Mouse (Mus musculus) layer of hippocampus, adult 18-20 months (tissue): ENCODE measurements around the gene Fpgt. TPM values are rescaled to one million over a fixed set of nuclear protein-coding genes. Genes with fewer than 3 reads are reported as not detected.

Experiments used
- DNase-seq, 2 experiments: peaks; one replicate each; pipeline ENCODE4 v3.0.0; 2022; ENCODE audit warnings: low spot score in 2 of 2
- long read RNA-seq: library from polyadenylated mRNA; stranded (forward); transcript quantifications from one replicate; pipeline ENCODE4 v2.0.0, GENCODE M21; 2021
- total RNA-seq, 2 experiments: library from RNA; stranded (reverse); gene quantifications; 2 replicates each; pipeline ENCODE4 v1.2.3; 2021

Gene Fpgt
- total RNA-seq = 10 to 100 TPM; 24.2 to 24.6 TPM
- long read RNA-seq, transcript Fpgt-201 (4 exons, 3,518 nt) = major isoform, 9 of 17 reads
- long read RNA-seq, transcript Fpgt-205 (4 exons, 875 nt) = minor isoform, 6 of 17 reads
- long read RNA-seq, partial matches to known transcripts = 0 of 17 reads
- long read RNA-seq, other reads (novel, unspliced or antisense) = 1 of 17 reads

GRCm38 (mm10) chr3:155093116-155093956 lies at the start of gene Fpgt, which contains the start of gene Lrriq3:
Gene Fpgt (minus strand): TSS chr3:155093403.
Gene Lrriq3 (plus strand): TSS chr3:155093434.
- DNase-seq = peak; percentile 90 to 94

GRCm38 (mm10) chr3:155141047-155141446 lies 47.8 kb upstream of the Fpgt start:
- no peak for DNase-seq

DNA sequence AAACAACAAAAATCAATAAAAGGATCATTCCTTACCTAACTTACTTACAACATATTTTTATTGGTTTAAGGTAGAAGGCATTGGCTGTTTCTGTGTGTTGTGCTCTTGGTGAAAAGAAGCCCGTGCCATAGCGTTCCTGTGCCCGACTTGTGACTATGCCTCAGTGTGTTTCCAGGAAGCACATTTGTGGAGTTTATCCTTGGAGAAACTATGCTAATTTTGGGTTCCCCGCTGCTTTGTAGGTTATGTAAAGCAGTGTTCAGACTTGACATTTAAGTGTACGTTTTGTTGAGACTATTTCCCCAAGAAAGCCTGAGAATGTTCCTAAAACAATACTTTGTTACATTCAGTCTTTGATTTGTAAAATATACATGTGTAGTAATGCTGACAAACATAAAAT lies 44.5 kb upstream of the Fpgt start:
- no peak for DNase-seq

DNA sequence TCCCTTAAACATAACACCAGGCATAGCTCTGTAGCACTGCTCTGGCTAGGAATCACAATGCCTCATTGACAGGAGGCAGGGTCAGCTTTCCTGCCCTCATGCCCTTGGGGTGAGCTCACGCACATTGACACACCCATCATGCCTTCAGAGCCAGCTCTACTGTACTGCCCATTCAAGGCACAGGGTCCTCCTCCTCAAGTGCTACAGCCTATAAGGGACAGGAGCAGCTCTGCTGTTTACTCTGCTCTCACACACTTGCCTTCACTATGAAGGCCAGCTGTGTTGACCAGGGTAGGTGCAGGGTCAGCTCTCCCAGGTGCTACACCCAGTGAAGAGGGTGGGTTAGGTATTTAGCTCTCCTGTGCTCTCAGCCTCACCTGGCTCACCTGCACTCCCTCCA lies 12.8 kb upstream of the Fpgt start:
- DNase-seq = no peak

- no peak for DNase-seq
Measured at GRCm38 (mm10) chr3:155099266-155099665, 6.1 kb upstream of the Fpgt start.

DNA sequence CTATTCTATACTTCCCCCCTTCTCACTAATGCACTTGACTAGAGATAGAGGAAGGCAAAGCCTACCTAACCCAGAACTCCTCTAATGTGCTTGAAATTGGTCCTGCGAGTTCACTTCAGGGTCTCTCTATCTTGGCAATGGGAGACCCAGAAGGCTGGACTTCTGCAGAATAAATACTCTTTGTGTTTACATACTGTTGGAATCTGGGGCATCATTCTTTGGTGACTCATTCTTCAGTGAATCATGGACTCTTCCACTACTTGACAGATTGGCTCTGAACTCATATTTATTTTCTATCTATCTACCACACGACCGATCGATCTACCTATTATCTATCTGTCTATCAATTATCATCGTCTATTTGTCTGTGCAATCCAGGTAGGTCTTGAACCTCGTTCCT lies 1.1 kb downstream of the Fpgt start:
- DNase-seq = no peak

DNA sequence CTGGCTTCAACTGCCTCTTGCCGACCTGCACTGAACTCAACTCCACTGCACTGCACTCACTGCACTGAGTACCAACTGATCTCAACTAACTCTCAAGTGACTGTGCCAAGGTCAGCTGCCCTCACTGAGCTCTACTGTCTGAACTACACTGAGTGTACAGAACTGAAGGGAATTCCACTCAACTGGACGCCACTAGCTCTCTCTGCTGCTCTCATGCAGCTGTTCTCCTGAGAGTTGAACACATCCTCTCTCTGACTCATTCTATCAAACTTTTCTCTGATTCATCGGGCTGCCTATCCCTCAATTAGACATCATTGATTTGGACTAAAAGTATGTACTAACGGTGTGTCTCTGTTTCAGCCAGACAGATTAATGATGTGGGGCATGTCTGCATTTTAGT lies 15.3 kb downstream of the Fpgt start:
- no peak for DNase-seq

GRCm38 (mm10) chr3:155059449-155059822 lies 33.8 kb downstream of the Fpgt start:
- DNase-seq = no peak

GRCm38 (mm10) chr3:155058800-155059448 lies 34.3 kb downstream of the Fpgt start:
- no peak for DNase-seq

DNA sequence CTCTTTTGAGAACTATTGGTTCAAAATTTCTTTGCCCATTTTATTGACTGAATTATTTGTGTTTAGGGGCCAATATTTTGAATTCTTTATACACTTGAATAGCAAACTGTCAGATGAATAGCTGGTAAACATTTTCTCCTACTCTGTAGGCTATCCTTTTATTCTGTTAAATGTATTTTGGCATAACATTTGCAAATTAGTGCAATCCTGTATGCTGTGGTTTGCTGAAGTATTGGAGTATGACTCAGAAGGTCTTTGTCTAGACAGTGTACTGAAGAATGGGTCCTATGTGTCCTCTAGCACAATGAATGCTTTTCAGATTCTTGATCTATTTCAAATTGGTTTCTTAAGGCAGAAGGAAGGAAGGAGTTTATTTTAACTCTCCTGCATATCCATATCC lies 35.6 kb downstream of the Fpgt start:
- no peak for DNase-seq

DNA sequence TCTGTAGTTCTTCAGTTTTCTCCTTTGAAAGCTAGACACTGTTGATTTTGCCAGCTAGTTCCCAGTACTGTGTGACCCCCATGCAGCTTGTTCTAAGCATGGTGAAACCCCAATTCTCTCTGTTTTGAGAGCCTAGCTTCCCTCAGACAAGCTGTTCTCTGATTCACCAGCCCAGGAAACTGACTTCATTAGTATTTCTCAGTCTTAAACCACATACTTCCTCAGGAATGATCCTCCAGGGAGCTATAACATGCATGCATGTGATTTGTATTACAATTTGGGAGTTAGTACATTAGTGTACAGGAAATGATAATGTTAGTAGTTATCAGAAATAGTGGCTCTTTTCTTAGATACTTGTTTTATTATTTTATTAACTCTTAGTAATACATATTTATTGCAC lies 36.6 kb downstream of the Fpgt start:
- DNase-seq = peak in 1 of 2 experiments; percentile 18

- no peak for DNase-seq
Measured at GRCm38 (mm10) chr3:155055231-155055916, 37.8 kb downstream of the Fpgt start, which contains the start of gene Tnni3k. Gene Tnni3k (minus strand): TSS chr3:155055407.

GRCm38 (mm10) chr3:155053189-155053588 lies 40.0 kb downstream of the Fpgt start:
- no peak for DNase-seq

DNA sequence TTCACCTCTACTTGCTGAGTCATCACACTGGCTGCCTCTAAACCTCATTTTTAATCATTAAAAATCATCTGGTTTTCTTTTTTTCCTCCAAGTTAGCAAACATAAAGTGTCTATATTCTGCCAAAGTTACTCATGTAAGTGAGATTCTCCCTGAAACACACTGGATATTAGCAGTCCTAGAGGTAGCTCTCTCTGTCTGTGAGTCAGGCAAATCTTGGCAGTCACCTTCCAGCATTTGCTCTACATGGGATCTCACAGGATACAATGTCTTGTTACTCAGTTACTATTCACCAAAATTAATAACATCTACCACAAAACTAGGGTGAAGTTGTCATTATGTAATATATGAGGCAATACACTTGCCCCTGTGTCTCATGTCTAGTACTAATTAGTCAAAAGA lies 41.2 kb downstream of the Fpgt start:
- no peak for DNase-seq

DNA sequence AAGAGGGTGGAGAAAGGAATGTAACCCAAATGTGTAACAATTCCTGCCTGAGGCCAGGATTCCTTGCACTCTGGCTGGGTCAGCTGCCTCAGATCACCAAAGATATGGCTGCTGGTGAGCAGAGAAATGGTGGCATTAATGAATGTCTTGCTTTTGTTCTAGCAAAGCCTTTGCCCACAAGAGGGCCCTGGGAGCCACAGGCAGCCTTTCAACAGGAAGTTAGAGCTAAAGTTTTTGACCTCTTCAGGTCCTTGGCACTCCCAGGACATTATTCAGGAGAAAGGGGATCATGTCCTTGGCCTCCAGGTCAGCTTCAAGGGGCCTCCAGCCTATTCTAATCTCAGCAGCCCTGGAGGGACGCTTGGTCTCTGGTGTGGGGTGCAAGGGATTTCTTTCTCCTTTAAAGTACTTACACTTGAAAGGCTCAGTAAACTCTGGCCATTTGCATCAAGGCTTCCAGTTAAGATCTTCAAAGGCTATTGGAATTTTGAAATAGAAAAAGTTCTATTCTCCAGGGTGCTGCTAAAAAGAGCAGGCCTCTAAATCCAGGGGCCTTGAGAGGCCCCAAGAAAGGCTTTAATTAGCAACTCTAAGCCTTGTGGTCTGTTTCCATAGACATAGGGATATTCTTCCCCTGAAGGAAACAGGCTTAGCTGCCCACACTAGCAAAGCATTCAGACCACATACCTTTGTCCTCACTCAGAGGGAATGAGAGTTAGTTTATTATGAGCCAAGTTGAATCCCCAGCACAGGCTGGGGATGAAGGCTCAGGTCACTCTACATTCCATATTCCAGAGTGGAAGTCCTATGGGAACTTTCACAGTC lies 54.0 kb downstream of the Fpgt start:
- DNase-seq = no peak

Other genes starting within 250 kb of the Fpgt start
- gene Tnni3k, start 38.0 kb downstream of the Fpgt start, total RNA-seq = under 1 TPM; 0.45 to 0.61 TPM
- under 1 TPM; 0.48 to 0.59 TPM for gene Lrriq3, start within 50 bp of the Fpgt start, total RNA-seq